Mouse (Mus musculus) cortical plate, adult 2 months (tissue): ENCODE results near the gene Parp16. TPM values are rescaled to one million over a fixed set of nuclear protein-coding genes. Genes with fewer than 3 reads are reported as not detected.
A peak's percentile ranks its signal among the peaks of the same experiment; 100 is the strongest.

ENCODE experiments used
- H3K27ac ChIP-seq: fragments of 200-500 bp; 2 replicates; pipeline ENCODE4 v1.5.1; 2012; ENCODE audit warnings: low read length, control low read depth, inconsistent platforms; ENCODE audit not compliant: insufficient read depth
- H3K4me1 ChIP-seq: fragments of 200-500 bp; 2 replicates; pipeline ENCODE4 v1.6.1; 2011; ENCODE audit warnings: low read length; ENCODE audit not compliant: control insufficient read depth, insufficient read depth
- H3K4me3 ChIP-seq: fragments of 200-500 bp; 2 replicates; pipeline ENCODE4 v1.5.1; 2011; ENCODE audit warnings: mild to moderate bottlenecking, low read length, control low read depth; ENCODE audit not compliant: insufficient read depth
- CTCF ChIP-seq: fragments of 200-500 bp; IDR thresholded peaks from 2 replicates; pipeline ENCODE4 v1.5.1; 2011; ENCODE audit warnings: mild to moderate bottlenecking, control low read depth, low read length; ENCODE audit not compliant: insufficient read depth; ENCODE audit errors: extremely low read depth
- POLR2A ChIP-seq: fragments of 200-500 bp; IDR thresholded peaks from 2 replicates; pipeline ENCODE4 v1.6.1; 2011; ENCODE audit warnings: mild to moderate bottlenecking, low read length, control low read depth; ENCODE audit not compliant: insufficient read depth; ENCODE audit errors: extremely low read depth
- polyA plus RNA-seq: library from polyadenylated mRNA; depleted of rRNA; stranded (reverse); fragments of >200 nt; gene quantifications from 2 replicates; pipeline ENCODE4 v1.2.3, GENCODE M21; 2012

Gene Parp16
- polyA plus RNA-seq, 1 experiment, result 4.2 TPM

DNA sequence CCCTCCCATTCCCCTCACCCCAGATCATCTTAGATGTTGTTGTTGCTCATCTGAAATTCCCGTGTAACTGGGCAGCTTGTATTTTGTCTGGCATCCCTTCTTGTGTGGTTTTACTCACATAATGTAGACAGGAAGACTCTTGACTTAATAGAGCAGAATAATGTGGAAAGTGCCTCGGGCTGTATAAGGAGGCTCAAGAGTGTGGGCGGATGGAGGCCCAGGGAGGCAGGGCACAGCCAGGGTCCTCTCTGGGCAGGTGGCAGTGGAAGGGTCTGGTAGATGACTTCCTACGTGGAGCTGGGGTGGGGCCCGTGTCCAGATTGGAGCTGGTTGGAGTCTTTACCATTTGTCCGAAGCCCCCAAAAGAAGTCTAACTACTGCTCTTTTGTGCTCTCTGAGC, 28.8 kb downstream of the Parp16 start:
- H3K4me1 ChIP-seq, result no peaks in the 10 kb centered on the region
- H3K4me3 ChIP-seq, result no peak overlapping the region
- TF ChIP-seq POLR2A (no peak), CTCF (no peak)
- no peak overlapping the region for H3K27ac ChIP-seq

DNA sequence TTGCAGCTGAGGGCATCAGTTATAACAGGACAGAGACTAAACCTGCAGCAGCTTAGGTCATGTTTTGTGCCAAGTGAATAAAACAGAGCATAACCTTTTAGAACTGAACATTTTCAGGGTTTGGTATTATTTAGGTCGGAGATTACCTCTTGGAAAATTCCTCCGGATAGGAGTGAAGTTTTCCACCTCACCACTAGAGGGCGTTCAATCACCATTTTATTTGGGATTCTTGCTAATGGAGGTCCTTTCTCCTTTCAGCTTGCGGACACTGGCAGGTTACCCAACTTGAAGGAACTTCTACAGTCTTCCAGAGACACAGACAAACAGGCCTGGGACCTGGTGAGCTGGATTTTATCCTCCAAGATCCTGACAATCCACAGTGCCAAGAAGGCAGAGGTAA, 30.6 kb downstream of the Parp16 start:
- H3K4me3 ChIP-seq, result no peak overlapping the region
- H3K4me1 ChIP-seq, result no peaks in the 10 kb centered on the region
- TF ChIP-seq POLR2A (no peak), CTCF (peak; percentile 40)
- no peak overlapping the region for H3K27ac ChIP-seq

DNA sequence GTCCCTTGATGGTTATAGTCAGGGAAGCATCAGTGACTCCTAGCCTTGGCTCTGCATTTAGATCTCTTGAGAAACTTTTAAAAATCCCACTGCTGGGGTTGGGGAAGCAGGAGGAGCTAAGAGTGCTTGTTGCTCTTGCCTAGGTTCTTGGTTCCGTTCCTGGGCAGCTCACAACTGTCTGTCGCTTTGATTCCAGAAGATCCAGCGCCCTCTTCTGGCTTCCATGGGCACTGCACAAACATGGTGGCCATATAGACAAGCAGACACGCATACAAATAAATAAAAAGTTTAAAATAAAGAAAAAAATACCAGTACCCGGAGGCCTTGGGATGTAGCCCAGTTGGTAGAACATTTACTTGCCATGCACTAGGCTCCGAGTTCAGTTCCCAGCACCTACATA, 35.1 kb downstream of the Parp16 start:
- TF ChIP-seq POLR2A, result no peak
- TF ChIP-seq CTCF, result no peak
- no peak overlapping the region for H3K27ac ChIP-seq

DNA sequence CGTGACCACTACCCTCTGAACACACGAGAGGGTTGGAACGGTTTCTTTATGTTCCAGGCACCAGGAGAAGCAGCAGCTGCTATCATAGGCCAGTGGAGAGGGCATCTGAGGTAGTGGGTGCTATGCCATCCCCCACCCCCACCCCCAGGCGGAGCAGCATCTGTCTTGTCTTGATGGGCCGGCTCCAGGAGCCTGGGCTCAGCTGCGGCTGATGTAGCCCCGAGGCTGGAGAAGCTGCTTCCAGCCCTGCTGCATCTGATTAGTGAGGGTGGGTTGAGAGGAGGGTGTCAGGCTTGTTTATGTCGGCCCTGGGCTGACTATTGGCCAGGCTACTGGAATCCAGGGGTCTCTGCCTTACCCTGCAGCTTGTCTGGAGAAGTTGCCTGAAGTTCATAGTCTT, 36.1 kb downstream of the Parp16 start:
- no peak for TF ChIP-seq POLR2A
- TF ChIP-seq CTCF, result no peak
- Histone ChIP-seq H3K4me1 (no peaks in the 10 kb centered on the region), H3K4me3 (no peak overlapping the region), H3K27ac (no peak overlapping the region)

More for the DNA sequence above, 35.1 kb downstream of the Parp16 start:
- Histone ChIP-seq H3K4me1 (no peaks in the 10 kb centered on the region), H3K4me3 (no peak overlapping the region)

DNA sequence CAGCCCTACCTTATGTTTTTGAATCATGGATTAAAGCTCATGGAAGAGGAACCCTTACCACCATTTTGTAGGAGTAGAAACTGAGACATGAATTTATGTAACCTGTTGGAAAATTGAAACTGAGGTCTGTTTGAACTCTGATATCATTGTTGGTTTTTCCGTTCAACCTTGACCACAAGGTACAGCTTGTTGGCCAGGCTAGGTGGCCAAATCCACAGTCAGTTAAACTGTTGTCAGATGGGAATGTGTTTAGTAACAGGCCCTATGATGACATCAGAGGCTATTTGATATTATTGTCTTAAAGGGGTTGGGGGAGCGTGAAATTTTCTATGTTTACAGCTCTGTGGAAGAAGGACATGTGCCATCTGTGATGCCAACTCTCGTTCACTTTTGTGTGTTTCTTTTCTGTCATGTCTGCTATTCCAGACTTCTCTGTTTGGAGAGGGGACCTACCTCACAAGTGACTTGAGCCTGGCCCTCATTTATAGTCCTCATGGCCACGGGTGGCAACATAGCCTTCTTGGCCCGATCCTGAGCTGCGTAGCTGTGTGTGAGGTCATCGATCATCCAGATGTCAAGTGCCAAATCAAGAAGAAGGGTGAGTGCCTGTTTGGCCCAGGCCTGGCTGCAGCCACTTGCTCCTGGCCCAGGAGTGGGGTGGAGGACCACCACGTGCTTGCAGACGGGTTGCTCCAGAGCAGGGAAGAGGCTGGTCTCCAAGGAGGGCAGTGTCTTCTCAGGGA, 38.3 kb downstream of the Parp16 start:
- no peak overlapping the region for H3K4me3 ChIP-seq
- H3K4me1 ChIP-seq, result no peaks in the 10 kb centered on the region
- no peak overlapping the region for H3K27ac ChIP-seq
- TF ChIP-seq CTCF, result no peak

DNA sequence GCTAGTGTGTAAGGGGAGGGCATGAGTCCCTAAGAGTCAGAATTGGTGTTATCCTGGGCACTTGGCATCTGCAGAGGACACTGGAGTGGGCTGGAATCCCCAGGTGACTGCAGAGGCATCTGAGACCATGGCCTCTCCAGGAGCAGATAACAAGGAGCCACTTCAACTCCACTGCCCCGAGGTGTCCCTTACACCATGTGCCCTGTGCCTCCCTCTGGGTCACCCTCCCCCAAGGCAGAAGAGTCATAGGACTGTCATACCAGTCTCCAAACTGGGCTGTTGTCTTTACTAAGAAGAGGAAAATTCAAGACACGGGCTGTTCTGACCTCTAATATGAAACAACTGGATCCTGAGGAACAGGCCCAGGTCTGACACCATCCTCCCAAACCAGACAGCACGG, 39.6 kb downstream of the Parp16 start:
- no peak overlapping the region for H3K4me3 ChIP-seq
- H3K27ac ChIP-seq, result no peak overlapping the region
- TF ChIP-seq CTCF (no peak), POLR2A (no peak)
- H3K4me1 ChIP-seq, result no peaks in the 10 kb centered on the region

DNA sequence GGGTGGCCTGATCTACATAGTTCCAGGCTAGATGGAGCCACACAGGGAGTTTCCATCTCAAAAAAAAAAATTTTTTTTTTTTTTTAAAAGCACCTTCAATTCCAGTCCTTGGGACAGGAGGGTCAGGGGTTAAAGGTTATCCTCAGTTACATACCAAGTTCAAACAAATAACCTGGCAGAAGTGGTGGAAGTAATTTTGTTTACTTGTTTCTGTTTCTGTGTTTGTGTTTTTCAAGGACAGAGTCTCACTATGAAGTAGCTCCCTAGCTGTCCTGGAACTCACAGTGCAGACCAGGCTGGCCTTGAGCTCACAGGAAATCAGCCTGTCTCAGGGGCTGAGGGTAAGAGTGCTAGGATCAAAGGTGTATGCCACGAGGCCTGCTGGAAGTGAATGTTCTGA, 40.4 kb downstream of the Parp16 start:
- TF ChIP-seq POLR2A (no peak), CTCF (no peak)
- Histone ChIP-seq H3K4me1 (no peaks in the 10 kb centered on the region), H3K27ac (no peak overlapping the region), H3K4me3 (no peak overlapping the region)

DNA sequence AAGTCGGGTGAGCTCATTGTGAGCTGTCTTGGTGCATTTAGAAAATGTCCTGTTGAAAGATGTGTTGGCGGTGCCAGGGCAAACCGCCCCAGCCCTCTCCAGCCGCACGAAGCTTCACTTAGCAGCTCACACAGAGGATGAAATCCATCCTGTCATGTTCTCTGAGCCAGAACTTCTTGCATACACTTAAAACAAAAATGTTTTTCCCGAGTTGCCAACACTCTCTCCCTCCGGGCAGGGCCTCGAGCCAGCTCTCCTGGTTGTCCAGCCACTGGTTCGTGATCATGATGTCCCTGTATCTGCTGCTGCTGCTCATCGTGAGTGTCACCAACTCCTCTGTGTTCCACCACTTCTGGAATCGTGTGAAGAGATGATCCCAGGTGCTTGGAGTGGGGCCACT, 42.5 kb downstream of the Parp16 start:
- Histone ChIP-seq H3K27ac (no peak overlapping the region), H3K4me3 (no peak overlapping the region), H3K4me1 (no peaks in the 10 kb centered on the region)
- TF ChIP-seq POLR2A (no peak), CTCF (no peak)

DNA sequence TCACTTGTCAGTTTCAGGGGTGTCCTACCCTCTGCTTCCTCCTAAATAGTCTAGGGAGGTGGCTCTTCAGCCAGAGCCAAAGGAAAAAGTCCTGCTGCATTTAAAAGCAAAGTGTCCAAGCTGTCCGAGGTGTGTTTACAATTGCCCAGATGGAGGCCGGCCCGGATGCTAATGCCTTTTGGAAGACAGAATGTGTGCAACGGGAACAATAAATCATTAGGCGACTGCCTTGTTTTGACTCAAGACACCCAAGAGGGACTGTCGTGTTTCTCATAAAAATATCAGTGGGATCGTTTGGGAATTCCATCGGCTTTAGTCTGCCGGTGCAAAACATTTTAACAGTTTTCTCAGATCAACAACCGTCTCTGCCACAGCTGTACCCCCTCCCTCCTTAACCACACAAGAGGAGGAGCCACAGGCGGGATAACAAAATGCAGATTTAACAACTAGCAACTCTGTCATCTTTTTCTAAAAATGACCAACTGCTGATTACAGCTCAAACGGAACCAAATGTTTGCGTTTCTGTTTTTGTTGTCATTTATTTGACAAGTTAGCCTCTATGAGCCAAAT, 43.1 kb downstream of the Parp16 start:
- TF ChIP-seq POLR2A (no peak), CTCF (no peak)
- Histone ChIP-seq H3K27ac (no peak overlapping the region), H3K4me3 (no peak overlapping the region), H3K4me1 (no peaks in the 10 kb centered on the region)

DNA sequence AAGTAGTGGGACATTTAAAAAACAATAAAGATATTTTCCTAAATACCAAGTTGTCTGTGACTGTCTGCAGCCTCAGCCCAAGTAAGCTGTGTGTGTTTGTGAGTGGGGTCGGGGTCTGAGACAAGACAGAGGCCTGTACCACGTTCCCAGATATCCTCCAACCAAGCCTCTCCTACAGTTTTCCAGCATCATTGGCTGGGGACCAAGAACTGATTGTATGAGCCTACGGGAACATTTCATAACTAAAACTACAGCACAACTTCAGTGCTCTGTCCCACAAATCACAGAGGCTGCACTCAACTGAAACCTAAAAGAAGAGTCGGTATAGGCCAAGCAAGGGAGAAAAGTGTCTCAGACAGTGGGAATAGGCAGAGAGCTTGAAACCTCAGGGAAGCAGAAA, 44.0 kb downstream of the Parp16 start:
- Histone ChIP-seq H3K4me1 (no peaks in the 10 kb centered on the region), H3K4me3 (no peak overlapping the region), H3K27ac (no peak overlapping the region)
- no peak for TF ChIP-seq POLR2A
- TF ChIP-seq CTCF, result no peak

DNA sequence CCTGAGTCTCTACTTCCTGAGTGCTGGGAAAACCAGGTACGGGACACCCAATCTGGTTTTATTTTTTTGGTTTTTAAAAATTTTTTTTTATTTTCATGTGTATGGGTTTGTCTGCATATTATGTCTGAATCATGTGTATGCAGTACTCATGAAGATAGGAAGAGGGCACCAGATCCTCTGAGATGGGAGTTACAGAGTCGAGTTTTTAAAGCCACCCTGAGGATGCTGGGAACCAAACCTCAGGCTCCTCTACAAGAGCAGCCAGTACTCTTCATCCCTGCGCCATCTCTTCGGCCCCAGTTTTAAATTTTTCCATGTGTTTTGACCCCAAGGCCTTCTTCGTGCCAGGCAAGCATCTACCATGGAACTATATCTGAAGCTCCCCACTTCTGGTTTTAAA, 44.6 kb downstream of the Parp16 start:
- TF ChIP-seq CTCF (no peak), POLR2A (no peak)
- no peaks in the 10 kb centered on the region for H3K4me1 ChIP-seq
- H3K27ac ChIP-seq, result no peak overlapping the region
- no peak overlapping the region for H3K4me3 ChIP-seq
